Mouse (Mus musculus): ENCODE results near the gene 4930442H23Rik.

DNA sequence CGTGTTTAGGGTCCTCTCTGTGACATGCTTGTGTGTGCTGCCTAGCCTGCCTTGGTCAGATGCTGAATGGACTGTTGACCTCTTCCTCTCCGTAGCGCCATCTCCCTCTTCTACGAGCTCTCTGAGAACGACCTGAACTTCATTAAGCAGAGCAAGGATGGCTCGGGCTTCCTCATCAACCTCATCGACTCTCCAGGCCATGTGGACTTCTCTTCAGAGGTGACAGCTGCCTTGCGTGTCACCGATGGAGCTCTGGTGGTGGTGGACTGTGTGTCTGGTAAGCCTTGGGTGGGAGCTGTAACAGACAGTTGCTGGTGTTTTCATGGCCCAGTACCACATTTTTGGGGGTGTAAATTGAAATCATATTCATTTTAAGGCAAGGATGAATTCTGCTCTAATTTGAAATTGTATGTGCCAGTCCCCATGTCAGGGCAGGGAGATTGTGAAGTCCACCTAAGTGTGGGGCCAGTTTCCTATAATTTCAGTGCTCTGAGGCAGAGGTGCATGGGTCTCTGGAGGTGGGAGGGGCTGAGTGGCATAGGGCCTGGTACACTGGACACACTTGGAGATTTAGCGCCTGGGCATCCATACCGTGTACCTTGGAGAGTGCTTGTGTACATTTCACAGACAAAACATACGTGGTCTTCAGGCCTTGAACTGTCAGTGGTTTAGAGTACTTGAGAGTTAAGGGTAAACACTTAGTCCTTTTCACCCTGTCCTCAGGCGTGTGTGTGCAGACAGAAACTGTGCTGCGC is 5.5 kb downstream of the 4930442H23Rik start:
- TF ChIP-seq CTCF (IDR thresholded peaks at IDR 0.05; ENCODE audit: extremely low read depth, insufficient read length, insufficient replicate concordance, low read depth, low read length) (no peak), POLR2A (IDR thresholded peaks at IDR 0.05; ENCODE audit: low read depth, low read length) (no peak)
